Mouse (Mus musculus): ENCODE measurements around the gene Abcf1.

DNA sequence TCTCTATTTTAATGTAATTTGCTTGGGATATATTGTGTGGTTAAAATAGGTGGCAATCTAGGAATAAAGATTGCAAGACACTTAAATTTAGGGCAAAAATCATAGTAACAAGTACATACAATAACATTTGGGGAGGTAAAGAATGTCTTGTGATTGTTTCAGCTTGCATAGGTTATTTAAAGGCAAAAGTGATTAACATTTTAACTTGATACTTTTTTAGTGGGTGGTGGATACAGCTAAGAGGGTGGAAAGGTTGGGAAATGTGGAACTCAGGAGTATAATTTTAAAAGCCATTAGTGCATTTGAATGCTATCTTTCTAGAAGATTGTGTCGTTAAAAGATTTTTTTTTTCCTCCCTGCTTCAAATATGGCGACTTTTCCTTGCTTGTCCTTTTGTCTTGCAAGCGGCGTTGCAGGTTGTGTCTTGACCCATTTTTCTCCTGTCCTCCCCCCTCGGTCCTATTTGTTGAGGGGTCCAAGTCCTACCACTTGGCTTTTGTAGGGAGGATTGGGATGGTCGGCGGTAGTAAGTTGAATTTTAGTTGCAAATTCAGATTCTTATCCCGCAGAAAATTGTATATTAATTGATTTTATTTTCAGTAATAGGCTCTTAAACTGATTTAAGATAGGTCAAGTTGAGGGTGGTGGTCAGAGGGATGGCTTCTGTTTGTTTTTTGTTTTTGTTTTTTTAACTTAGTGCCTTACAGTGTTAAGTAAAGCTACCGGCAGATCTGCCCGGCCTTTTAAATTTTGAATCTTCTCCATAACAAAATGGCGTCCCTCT lies 51.1 kb downstream of the Abcf1 start:
- TF ChIP-seq GATA1 (IDR thresholded peaks at IDR 0.05; ENCODE audit: borderline replicate concordance, low read length) (no peak), FLI1 (IDR thresholded peaks at IDR 0.05; ENCODE audit: low read length) (no peak)
